Mouse (Mus musculus): ENCODE data around the gene Brk1.

DNA sequence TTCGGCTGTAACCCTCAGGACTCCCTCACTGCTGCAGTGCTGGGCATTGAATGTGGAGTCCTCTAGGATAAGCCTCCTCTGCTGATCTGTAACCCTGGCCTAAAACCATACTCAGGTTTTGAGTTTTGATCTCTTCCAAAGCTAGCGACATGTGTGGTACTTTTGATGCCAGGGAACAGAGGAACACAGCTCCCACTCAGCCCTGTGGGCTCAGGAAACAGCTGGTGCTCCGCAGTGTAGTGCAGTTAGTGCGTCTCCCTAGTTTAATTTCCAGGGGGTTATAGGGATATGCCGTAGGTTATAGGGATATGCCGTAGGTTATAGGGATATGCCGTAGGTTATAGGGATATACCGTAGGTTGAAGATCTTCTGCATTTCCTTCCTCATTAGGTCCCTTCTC lies 10.4 kb downstream of the Brk1 start:
- TF ChIP-seq CTCF (IDR thresholded peaks at IDR 0.05; ENCODE audit: control insufficient read depth, insufficient read depth, insufficient read length) = no peak
- no peak for TF ChIP-seq USF1 (IDR thresholded peaks at IDR 0.05; ENCODE audit: low read depth)
- no peak for TF ChIP-seq MAX (IDR thresholded peaks at IDR 0.05)
- no peak for TF ChIP-seq MYOG (IDR thresholded peaks at IDR 0.05; ENCODE audit: control insufficient read depth, extremely low read depth, insufficient read length)
